Mouse (Mus musculus) testis, adult 2 months (tissue): ENCODE measurements around the gene Cyth1. TPM values are rescaled to one million over a fixed set of nuclear protein-coding genes. Genes with fewer than 3 reads are reported as not detected.

ENCODE experiments used
- H3K27ac ChIP-seq: fragments of 200-500 bp; 2 replicates; pipeline ENCODE4 v1.5.1; 2012; ENCODE audit warnings: low read depth, low read length; ENCODE audit not compliant: control insufficient read depth, insufficient read depth
- H3K27me3 ChIP-seq: fragments of 200-500 bp; 2 replicates; pipeline ENCODE4 v1.6.1; 2012; ENCODE audit warnings: mild to moderate bottlenecking, low read length, moderate library complexity; ENCODE audit not compliant: control insufficient read depth, insufficient read depth
- H3K36me3 ChIP-seq: fragments of 200-500 bp; 2 replicates; pipeline ENCODE4 v1.6.1; 2012; ENCODE audit warnings: mild to moderate bottlenecking, low read length; ENCODE audit not compliant: control insufficient read depth, insufficient read depth
- H3K4me1 ChIP-seq: fragments of 200-500 bp; 2 replicates; pipeline ENCODE4 v1.6.1; 2012; ENCODE audit warnings: low read length; ENCODE audit not compliant: control insufficient read depth, insufficient read depth
- H3K4me3 ChIP-seq: fragments of 200-500 bp; 2 replicates; pipeline ENCODE4 v1.5.1; 2012; ENCODE audit warnings: low read depth, mild to moderate bottlenecking, low read length, moderate library complexity, mixed read lengths; ENCODE audit not compliant: control insufficient read depth
- CTCF ChIP-seq: fragments of 200-500 bp; IDR thresholded peaks from 2 replicates; pipeline ENCODE4 v1.5.1; 2012; ENCODE audit warnings: low read depth, mild to moderate bottlenecking, inconsistent platforms, low read length, moderate library complexity; ENCODE audit not compliant: control insufficient read depth, insufficient read depth, insufficient replicate concordance
- POLR2A ChIP-seq: fragments of 200-500 bp; IDR thresholded peaks from 2 replicates; pipeline ENCODE4 v1.6.1; 2012; ENCODE audit warnings: low read depth, mild to moderate bottlenecking, inconsistent platforms, low read length, moderate library complexity; ENCODE audit not compliant: control insufficient read depth
- polyA plus RNA-seq: library from polyadenylated mRNA; depleted of rRNA; stranded (reverse); fragments of >200 nt; gene quantifications from 2 replicates; pipeline ENCODE4 v1.2.3, GENCODE M21; 2012

The Cyth1 gene
- polyA plus RNA-seq, 1 experiment, result 31.9 TPM

DNA sequence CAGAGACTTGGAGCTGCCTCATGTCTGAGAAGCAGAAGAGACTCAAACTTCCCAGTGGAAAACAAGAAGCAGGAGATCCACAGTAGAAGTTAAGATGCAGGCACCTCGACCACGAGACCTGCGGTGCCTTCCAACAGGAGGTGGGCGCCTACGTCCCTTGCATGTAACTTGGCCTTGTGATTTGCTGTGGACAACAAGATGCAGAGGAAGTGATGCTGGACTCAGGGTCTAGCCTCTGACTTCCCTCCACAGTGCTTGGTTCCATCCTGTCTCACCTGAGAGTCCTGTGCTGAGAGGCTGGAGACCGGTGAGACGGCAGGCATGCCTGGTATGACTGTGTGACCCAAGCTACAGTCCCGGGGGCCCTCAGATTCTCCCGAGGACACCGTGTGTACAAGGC lies 101.9 kb downstream of the Cyth1 start:
- Histone ChIP-seq H3K4me3 (no peak overlapping the region), H3K27ac (no peak overlapping the region), H3K36me3 (no peaks in the 10 kb centered on the region), H3K27me3 (no peaks in the 10 kb centered on the region), H3K4me1 (peaks cover 6% of the 10 kb centered on the region)
- TF ChIP-seq CTCF (no peak), POLR2A (no peak)

- peaks cover 6% of the 10 kb centered on the region for H3K4me1 ChIP-seq
- H3K27me3 ChIP-seq, result no peaks in the 10 kb centered on the region
- no peak overlapping the region for H3K27ac ChIP-seq
- TF ChIP-seq POLR2A (no peak), CTCF (no peak)
- no peak overlapping the region for H3K4me3 ChIP-seq
- H3K36me3 ChIP-seq, result no peaks in the 10 kb centered on the region
These were observed 102.5 kb downstream of the Cyth1 start for GRCm38 (mm10) chr11:118145771-118146351.

DNA sequence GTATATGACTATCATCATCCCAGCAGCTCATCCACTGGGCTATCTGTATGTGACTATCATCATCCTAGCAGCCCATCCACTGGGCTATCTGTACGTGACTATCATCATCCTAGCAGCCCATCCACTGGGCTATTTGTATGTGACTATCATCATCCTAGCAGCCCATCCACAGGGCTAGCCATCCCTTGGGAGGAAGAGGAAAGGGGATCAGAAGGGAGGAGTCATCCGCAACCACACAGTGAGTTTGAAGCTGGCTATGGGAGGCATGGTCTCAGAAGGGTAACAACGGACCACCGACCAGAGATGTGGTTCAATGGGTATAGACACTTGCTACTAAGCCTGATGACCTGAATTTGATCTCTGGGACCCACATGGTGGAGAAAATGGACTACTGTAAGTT lies 103.3 kb downstream of the Cyth1 start:
- Histone ChIP-seq H3K27me3 (no peaks in the 10 kb centered on the region), H3K4me1 (peaks cover 6% of the 10 kb centered on the region), H3K4me3 (no peak overlapping the region), H3K27ac (no peak overlapping the region), H3K36me3 (no peaks in the 10 kb centered on the region)
- TF ChIP-seq CTCF, result no peak
- TF ChIP-seq POLR2A, result no peak

DNA sequence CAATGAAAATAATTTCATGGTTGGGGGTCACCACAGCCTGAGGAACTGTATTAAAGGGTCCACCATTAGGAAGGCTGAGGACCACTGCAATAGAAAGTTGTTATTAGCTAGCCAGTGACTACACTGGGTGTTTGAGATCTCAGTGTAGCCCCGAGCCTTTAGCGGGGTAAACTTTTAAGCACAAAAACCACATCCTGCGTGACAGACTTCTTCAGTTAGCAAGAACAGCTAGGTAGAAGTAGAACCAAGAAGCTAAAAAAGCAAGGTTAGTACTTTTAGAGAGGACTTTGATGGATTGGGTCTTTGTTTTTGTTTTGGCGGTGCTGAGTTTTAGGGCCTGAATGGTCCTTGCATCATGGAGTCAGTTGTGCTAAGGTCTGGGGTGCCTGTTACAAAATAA lies 104.7 kb downstream of the Cyth1 start:
- TF ChIP-seq CTCF (no peak), POLR2A (no peak)
- no peaks in the 10 kb centered on the region for H3K27me3 ChIP-seq

GRCm38 (mm10) chr11:118142547-118143165 lies 105.7 kb downstream of the Cyth1 start:
- H3K4me1 ChIP-seq, result peaks cover 6% of the 10 kb centered on the region
- H3K4me3 ChIP-seq, result no peak overlapping the region
- H3K27me3 ChIP-seq, result no peaks in the 10 kb centered on the region
- H3K27ac ChIP-seq, result peak overlapping the region; percentile 56
- TF ChIP-seq CTCF, result no peak
- TF ChIP-seq POLR2A, result no peak
- no peaks in the 10 kb centered on the region for H3K36me3 ChIP-seq

More for the DNA sequence above, 104.7 kb downstream of the Cyth1 start:
- Histone ChIP-seq H3K4me3 (no peak overlapping the region), H3K4me1 (peaks cover 6% of the 10 kb centered on the region), H3K27ac (no peak overlapping the region), H3K36me3 (no peaks in the 10 kb centered on the region)

DNA sequence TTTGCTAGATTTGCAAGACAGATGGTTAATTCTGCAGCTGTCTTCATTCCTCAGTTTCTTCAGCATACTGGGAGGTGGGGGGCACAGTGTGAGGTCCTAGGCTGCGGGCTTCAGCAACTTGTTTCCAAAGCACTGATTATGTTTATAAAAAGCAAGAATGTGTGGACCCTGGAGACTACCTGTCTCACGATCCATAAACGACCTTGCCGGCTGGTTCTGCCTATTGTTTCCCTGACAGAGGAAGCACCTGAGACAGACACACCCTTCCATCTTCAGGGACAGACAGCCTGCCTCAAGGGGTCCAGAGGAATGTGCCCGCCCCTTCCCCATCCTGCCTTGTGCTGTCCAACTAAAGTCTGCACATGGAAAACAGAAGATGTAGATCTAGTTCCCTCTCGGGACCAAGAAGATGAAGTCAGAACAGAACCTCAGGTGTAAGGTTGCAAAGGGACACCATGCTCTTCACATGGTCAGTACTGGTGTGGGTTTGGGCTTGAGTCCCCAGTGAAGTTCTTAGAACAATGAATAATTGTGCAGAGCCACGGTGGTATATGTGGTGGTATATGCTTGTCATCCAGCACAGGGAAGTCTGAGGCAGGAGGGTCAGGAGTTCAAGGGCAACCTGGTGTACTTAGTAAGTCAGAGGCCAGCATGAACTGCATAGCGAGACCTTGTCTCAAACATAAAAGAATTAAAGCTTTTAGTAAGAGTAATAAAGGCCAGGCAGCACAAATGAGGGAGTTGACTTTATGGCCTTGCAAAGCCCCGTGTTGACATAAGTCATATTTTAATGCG lies 107.4 kb downstream of the Cyth1 start:
- Histone ChIP-seq H3K36me3 (no peaks in the 10 kb centered on the region), H3K27ac (no peak overlapping the region), H3K27me3 (no peaks in the 10 kb centered on the region), H3K4me3 (no peak overlapping the region), H3K4me1 (peaks cover 6% of the 10 kb centered on the region)
- TF ChIP-seq POLR2A (no peak), CTCF (no peak)

DNA sequence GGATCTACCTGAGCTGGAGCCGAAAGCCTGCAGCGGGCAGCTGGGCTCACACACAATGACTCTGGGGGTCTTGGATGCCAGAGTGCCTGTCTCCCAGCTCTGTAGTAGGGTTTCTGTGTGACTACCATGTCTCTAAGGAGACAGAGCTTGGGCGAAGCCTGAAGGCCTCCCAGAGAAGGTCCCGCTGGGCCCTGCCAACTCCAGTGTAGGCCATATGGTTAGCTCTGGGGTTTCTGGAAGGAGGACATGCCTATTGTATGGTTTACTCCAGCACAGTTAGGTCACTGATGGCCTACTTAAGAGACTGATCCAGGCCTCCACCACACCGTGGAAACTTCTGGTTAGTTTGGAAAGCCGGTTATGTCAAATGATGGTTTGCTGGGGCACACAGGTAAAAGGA lies 110.0 kb downstream of the Cyth1 start:
- H3K4me3 ChIP-seq, result no peak overlapping the region

More for the DNA sequence above, 110.0 kb downstream of the Cyth1 start:
- H3K36me3 ChIP-seq, result no peaks in the 10 kb centered on the region
- no peaks in the 10 kb centered on the region for H3K27me3 ChIP-seq
- TF ChIP-seq POLR2A, result no peak
- TF ChIP-seq CTCF, result no peak
- H3K27ac ChIP-seq, result no peak overlapping the region
- H3K4me1 ChIP-seq, result peaks cover 6% of the 10 kb centered on the region
